Mouse (Mus musculus): ENCODE data around the gene Usp53. TPM values are rescaled to one million over a fixed set of nuclear protein-coding genes. Genes with fewer than 3 reads are reported as not detected.

The Usp53 gene
- total and polyA plus RNA-seq, 3 experiments: 0.25 to 13.6 (median 9.6) TPM

GRCm38 (mm10) chr3:122903746-122904433 is 80.4 kb downstream of the Usp53 start:
- Histone ChIP-seq H3K27me3 (ENCODE audit: insufficient read depth, low read length) (no peaks in the 10 kb centered on the region), H3K36me3 (replicated peaks) (no peaks in the 10 kb centered on the region), H3K4me3 (ENCODE audit: low read depth, low read length) (no peak overlapping the region), H3K4me1 (ENCODE audit: insufficient read depth, low read depth, low read length) (no peaks in the 10 kb centered on the region; the same call in 1 of the 2 replicates), H3K9me3 (replicated peaks) (no peaks in the 10 kb centered on the region)
- ATAC-seq (ENCODE audit: extremely low read depth, insufficient number of reproducible peaks, low FRiP score, poor library complexity, severe bottlenecking) (peak; percentile 76), DNase-seq (ENCODE audit: low spot score) (no peak)
- TF ChIP-seq GATA2 (IDR thresholded peaks at IDR 0.05; ENCODE audit: borderline replicate concordance, low read depth, low read length) (no peak), CTCF (IDR thresholded peaks at IDR 0.05; ENCODE audit: low read depth, low read length) (peak; percentile 59)

- TF ChIP-seq GATA2 (IDR thresholded peaks at IDR 0.05; ENCODE audit: borderline replicate concordance, low read depth, low read length) (no peak), TAL1 (conservative IDR thresholded peaks at IDR 0.05; ENCODE audit: low read depth, low read length) (no peak), POLR2AphosphoS5 (IDR thresholded peaks at IDR 0.05; ENCODE audit: insufficient replicate concordance, low read depth, low read length) (no peak), CTCF (IDR thresholded peaks at IDR 0.05; ENCODE audit: low read depth, low read length) (no peak)
- Histone ChIP-seq H3K4me1 (ENCODE audit: insufficient read depth, low read depth, low read length) (no peaks in the 10 kb centered on the region), H3K9me3 (replicated peaks) (no peaks in the 10 kb centered on the region), H3K36me3 (replicated peaks) (no peaks in the 10 kb centered on the region), H3K27me3 (ENCODE audit: insufficient read depth, low read length) (no peaks in the 10 kb centered on the region), H3K4me3 (ENCODE audit: low read depth, low read length) (no peak overlapping the region)
- no peak for DNase-seq (ENCODE audit: low spot score)
- ATAC-seq (ENCODE audit: extremely low read depth, insufficient number of reproducible peaks, low FRiP score, poor library complexity, severe bottlenecking): no peak
Measured at GRCm38 (mm10) chr3:122898254-122898653, 86.1 kb downstream of the Usp53 start.

GRCm38 (mm10) chr3:122895189-122895731 is 89.0 kb downstream of the Usp53 start:
- no peaks in the 10 kb centered on the region for H3K9me3 ChIP-seq (replicated peaks)
- no peaks in the 10 kb centered on the region for H3K36me3 ChIP-seq (replicated peaks)
- ATAC-seq (ENCODE audit: extremely low read depth, insufficient number of reproducible peaks, low FRiP score, poor library complexity, severe bottlenecking): no peak
- H3K4me3 ChIP-seq (ENCODE audit: low read depth, low read length): no peak overlapping the region
- TF ChIP-seq TAL1 (conservative IDR thresholded peaks at IDR 0.05; ENCODE audit: low read depth, low read length) (no peak), GATA2 (IDR thresholded peaks at IDR 0.05; ENCODE audit: borderline replicate concordance, low read depth, low read length) (no peak), POLR2AphosphoS5 (IDR thresholded peaks at IDR 0.05; ENCODE audit: insufficient replicate concordance, low read depth, low read length) (no peak), CTCF (IDR thresholded peaks at IDR 0.05; ENCODE audit: low read depth, low read length) (no peak), GATA1 (IDR thresholded peaks at IDR 0.05; ENCODE audit: borderline replicate concordance, low read length) (no peak)
- DNase-seq (ENCODE audit: low spot score): no peak
- H3K4me1 ChIP-seq (ENCODE audit: insufficient read depth, low read depth, low read length): no peaks in the 10 kb centered on the region
- H3K27me3 ChIP-seq (ENCODE audit: insufficient read depth, low read length): no peaks in the 10 kb centered on the region

- TF ChIP-seq CTCF (IDR thresholded peaks at IDR 0.05; ENCODE audit: low read depth, low read length) (no peak), GATA2 (IDR thresholded peaks at IDR 0.05; ENCODE audit: borderline replicate concordance, low read depth, low read length) (no peak), TAL1 (conservative IDR thresholded peaks at IDR 0.05; ENCODE audit: low read depth, low read length) (no peak), GATA1 (IDR thresholded peaks at IDR 0.05; ENCODE audit: borderline replicate concordance, low read length) (no peak), POLR2AphosphoS5 (IDR thresholded peaks at IDR 0.05; ENCODE audit: insufficient replicate concordance, low read depth, low read length) (no peak)
- no peak within 1 kb of the TSS for H3K4me3 ChIP-seq (ENCODE audit: low read depth, low read length)
- no peak for ATAC-seq (ENCODE audit: extremely low read depth, insufficient number of reproducible peaks, low FRiP score, poor library complexity, severe bottlenecking)
- no peak for DNase-seq (ENCODE audit: low spot score)
- H3K4me1 ChIP-seq (ENCODE audit: insufficient read depth, low read depth, low read length): no peaks in the 10 kb centered on the region
- no peaks in the 10 kb centered on the region for H3K27me3 ChIP-seq (ENCODE audit: insufficient read depth, low read length)
- no peaks in the 10 kb centered on the region for H3K36me3 ChIP-seq (replicated peaks)
- no peaks in the 10 kb centered on the region for H3K9me3 ChIP-seq (replicated peaks)
Measured at GRCm38 (mm10) chr3:122894772-122895171, 89.5 kb downstream of the Usp53 start, which contains the start of gene Fabp2. Gene Fabp2, plus strand, starts transcription at chr3:122895072.

- Histone ChIP-seq H3K36me3 (replicated peaks) (no peaks in the 10 kb centered on the region), H3K27me3 (ENCODE audit: insufficient read depth, low read length) (no peaks in the 10 kb centered on the region), H3K4me1 (ENCODE audit: insufficient read depth, low read depth, low read length) (no peaks in the 10 kb centered on the region), H3K4me3 (ENCODE audit: low read depth, low read length) (no peak overlapping the region), H3K9me3 (replicated peaks) (no peaks in the 10 kb centered on the region)
- ATAC-seq (ENCODE audit: extremely low read depth, insufficient number of reproducible peaks, low FRiP score, poor library complexity, severe bottlenecking) (no peak), DNase-seq (ENCODE audit: low spot score) (no peak)
- TF ChIP-seq GATA2 (IDR thresholded peaks at IDR 0.05; ENCODE audit: borderline replicate concordance, low read depth, low read length): no peak
- TF ChIP-seq CTCF (IDR thresholded peaks at IDR 0.05; ENCODE audit: low read depth, low read length): no peak
- no peak for TF ChIP-seq TAL1 (conservative IDR thresholded peaks at IDR 0.05; ENCODE audit: low read depth, low read length)
Measured at GRCm38 (mm10) chr3:122888371-122888819, 95.9 kb downstream of the Usp53 start.

GRCm38 (mm10) chr3:122887505-122888301 is 96.6 kb downstream of the Usp53 start:
- Histone ChIP-seq H3K36me3 (replicated peaks) (no peaks in the 10 kb centered on the region), H3K27me3 (ENCODE audit: insufficient read depth, low read length) (no peaks in the 10 kb centered on the region), H3K4me3 (ENCODE audit: low read depth, low read length) (no peak overlapping the region), H3K4me1 (ENCODE audit: insufficient read depth, low read depth, low read length) (no peaks in the 10 kb centered on the region), H3K9me3 (replicated peaks) (no peaks in the 10 kb centered on the region)
- TF ChIP-seq TAL1 (conservative IDR thresholded peaks at IDR 0.05; ENCODE audit: low read depth, low read length): no peak
- no peak for TF ChIP-seq POLR2AphosphoS5 (IDR thresholded peaks at IDR 0.05; ENCODE audit: insufficient replicate concordance, low read depth, low read length)
- no peak for TF ChIP-seq GATA2 (IDR thresholded peaks at IDR 0.05; ENCODE audit: borderline replicate concordance, low read depth, low read length)
- TF ChIP-seq CTCF (IDR thresholded peaks at IDR 0.05; ENCODE audit: low read depth, low read length): no peak
- no peak for TF ChIP-seq GATA1 (IDR thresholded peaks at IDR 0.05; ENCODE audit: borderline replicate concordance, low read length)
- no peak for DNase-seq (ENCODE audit: low spot score)
- ATAC-seq (ENCODE audit: extremely low read depth, insufficient number of reproducible peaks, low FRiP score, poor library complexity, severe bottlenecking): no peak

Other genes with a start within 250 kb of the Usp53 start
- gene Fabp2, start 89.4 kb downstream of the Usp53 start, total RNA-seq (2014; fragmentation: Nextera tagmentation): not detected in 2 replicates
- not detected in 2 replicates for gene Fabp2, start 89.4 kb downstream of the Usp53 start, total RNA-seq (2017)
- not detected in 2 replicates for gene Fabp2, start 89.4 kb downstream of the Usp53 start, polyA plus RNA-seq (2012)
- not detected in 2 replicates for gene Gm10959, start 65.2 kb downstream of the Usp53 start, total RNA-seq (2014; fragmentation: Nextera tagmentation)
- gene Gm10959, start 65.2 kb downstream of the Usp53 start, total RNA-seq (2017): not detected in 2 replicates
- not detected in 2 replicates for gene Gm10959, start 65.2 kb downstream of the Usp53 start, polyA plus RNA-seq (2012)
- gene 1810037I17Rik, start 60.3 kb downstream of the Usp53 start, total RNA-seq (2014; fragmentation: Nextera tagmentation): 120 TPM in 2 replicates
- 93.4 and 95.4 TPM in 2 replicates for gene 1810037I17Rik, start 60.3 kb downstream of the Usp53 start, total RNA-seq (2017)
- gene 1810037I17Rik, start 60.3 kb downstream of the Usp53 start, polyA plus RNA-seq (2012): 52.0 and 52.5 TPM in 2 replicates
- not detected in 2 replicates for gene Myoz2, start 50.5 kb upstream of the Usp53 start, total RNA-seq (2014; fragmentation: Nextera tagmentation)
- gene Myoz2, start 50.5 kb upstream of the Usp53 start, total RNA-seq (2017): 0.12 and 0.22 TPM in 2 replicates
- gene Myoz2, start 50.5 kb upstream of the Usp53 start, polyA plus RNA-seq (2012): not detected in 2 replicates

All from G1E (cell line).